In genomic region chr8:122343341-122343740, GRCm38 (mm10) we compare ENCODE assay signal across 9 mouse cellular contexts. TPM values are rescaled to one million over a fixed set of nuclear protein-coding genes. Genes with fewer than 3 reads are reported as not detected.
DNase-seq lines count a peak whose midpoint lies in the region; ATAC-seq and TF ChIP-seq lines count a peak whose summit lies in the region.
"Had no signal": no experiment of that assay in that cellular context is flagged by ENCODE, and none has a peak within 500 bp of the region (broad histone marks: within the 10 kb centered on the region; RNA-seq: fewer than 3 reads in every experiment).

No protein-coding gene starts in this region.

- no peak for TF ChIP-seq CTCF in hindbrain, postnatal 0 days (IDR thresholded peaks at IDR 0.05; ENCODE audit: low read depth)
- no peak for TF ChIP-seq CTCF in midbrain, postnatal 0 days (IDR thresholded peaks at IDR 0.05)

- peak overlapping the region; percentile 56 for H3K9ac ChIP-seq in heart, embryonic 16.5 days (ENCODE audit: low read length)
- H3K9ac ChIP-seq in hindbrain, postnatal 0 days (replicated peaks; ENCODE audit: low read length) = no peak overlapping the region
- no peak overlapping the region for H3K9ac ChIP-seq in midbrain, postnatal 0 days (replicated peaks; ENCODE audit: low read length, poor library complexity, severe bottlenecking)

- DNase-seq in heart, adult 11 months = no peak
- DNase-seq in embryonic facial prominence, embryonic 10.5 days (ENCODE audit: low spot score) = no peak
- no peak for DNase-seq in hindbrain, postnatal 0 days (ENCODE audit: low spot score)
- DNase-seq in midbrain, postnatal 0 days (ENCODE audit: low spot score) = no peak
- DNase-seq in gastrocnemius, postnatal 25 days = no peak
- DNase-seq in right cerebral cortex, postnatal 36 days (ENCODE audit: low spot score in 2 of 2) = no peak
- DNase-seq in right cerebral cortex, adult 2 months (ENCODE audit: low spot score in 2 of 2) = no peak

- H3K4me1 ChIP-seq in heart, embryonic 16.5 days (ENCODE audit: control insufficient read depth, insufficient read depth, low read length) = peaks cover 39% of the 10 kb centered on the region
- peaks cover 32% of the 10 kb centered on the region for H3K4me1 ChIP-seq in embryonic facial prominence, embryonic 10.5 days
- peaks cover 19% of the 10 kb centered on the region for H3K4me1 ChIP-seq in hindbrain, postnatal 0 days (ENCODE audit: insufficient read depth, low read length)
- 0 out of 2 replicates have a peak, but pooled peaks cover 5% of the 10 kb centered on the region for H3K4me1 ChIP-seq in midbrain, postnatal 0 days (ENCODE audit: insufficient read depth, low read length)

- peak overlapping the region; percentile 65 for H3K4me2 ChIP-seq in heart, embryonic 16.5 days (ENCODE audit: low read depth, low read length)
- peak overlapping the region; percentile 51 for H3K4me2 ChIP-seq in hindbrain, postnatal 0 days (ENCODE audit: low read depth, low read length)
- peak overlapping the region; percentile 39 for H3K4me2 ChIP-seq in midbrain, postnatal 0 days (ENCODE audit: low read depth, low read length, poor library complexity, severe bottlenecking)

- peak overlapping the region; percentile 44 for H3K4me3 ChIP-seq in heart, embryonic 16.5 days (ENCODE audit: low read length)
- peak overlapping the region; percentile 50 for H3K4me3 ChIP-seq in embryonic facial prominence, embryonic 10.5 days
- H3K4me3 ChIP-seq in hindbrain, postnatal 0 days (ENCODE audit: low read length) = peak overlapping the region; percentile 10; the same call in 1 of the 2 replicates
- H3K4me3 ChIP-seq in midbrain, postnatal 0 days (ENCODE audit: low read depth, low read length) = peak overlapping the region; percentile 19; the same call in 1 of the 2 replicates

- no peak for ATAC-seq in heart, embryonic 16.5 days (replicated peaks; ENCODE audit: extremely low read depth, insufficient read depth, low FRiP score)
- 0 out of 2 replicates have a peak, but pooled peaks have one; percentile 4 for ATAC-seq in hindbrain, postnatal 0 days
- ATAC-seq in midbrain, postnatal 0 days (ENCODE audit: low FRiP score) = no peak

- no peaks in the 10 kb centered on the region for H3K27me3 ChIP-seq in heart, embryonic 16.5 days (ENCODE audit: control insufficient read depth, insufficient read depth, low read length)
- H3K27me3 ChIP-seq in embryonic facial prominence, embryonic 10.5 days (replicated peaks; ENCODE audit: low read depth, poor library complexity, severe bottlenecking) = peaks cover 85% of the 10 kb centered on the region
- H3K27me3 ChIP-seq in hindbrain, postnatal 0 days (ENCODE audit: insufficient read depth, low read length) = peaks cover 4% of the 10 kb centered on the region; the same call in 1 of the 2 replicates
- H3K27me3 ChIP-seq in midbrain, postnatal 0 days (ENCODE audit: insufficient read depth, low read length) = peaks cover 5% of the 10 kb centered on the region

- H3K27ac ChIP-seq in heart, embryonic 16.5 days (ENCODE audit: low read length) = peak overlapping the region; percentile 12; the same call in 1 of the 2 replicates
- H3K27ac ChIP-seq in embryonic facial prominence, embryonic 10.5 days (replicated peaks) = no peak overlapping the region
- H3K27ac ChIP-seq in hindbrain, postnatal 0 days = no peak overlapping the region
- no peak overlapping the region for H3K27ac ChIP-seq in midbrain, postnatal 0 days (ENCODE audit: low read depth, low read length)

- 7% methylated on average over 11 of the region's 11 CpGs for WGBS in heart, embryonic 16.5 days
- WGBS in embryonic facial prominence, embryonic 10.5 days = 5% methylated on average over 11 of the region's 11 CpGs
- 3% methylated on average over 11 of the region's 11 CpGs for WGBS in hindbrain, postnatal 0 days
- 3% methylated on average over 11 of the region's 11 CpGs for WGBS in midbrain, postnatal 0 days

- H3K9me3 ChIP-seq in heart, embryonic 16.5 days (replicated peaks; ENCODE audit: control insufficient read depth, low read length) = no peaks in the 10 kb centered on the region
- no peaks in the 10 kb centered on the region for H3K9me3 ChIP-seq in embryonic facial prominence, embryonic 10.5 days
- H3K9me3 ChIP-seq in hindbrain, postnatal 0 days (ENCODE audit: low read length) = no peaks in the 10 kb centered on the region
- H3K9me3 ChIP-seq in midbrain, postnatal 0 days (ENCODE audit: low read length) = no peaks in the 10 kb centered on the region

- no peaks in the 10 kb centered on the region for H3K36me3 ChIP-seq in heart, embryonic 16.5 days (ENCODE audit: control insufficient read depth, insufficient read depth)
- no peaks in the 10 kb centered on the region for H3K36me3 ChIP-seq in embryonic facial prominence, embryonic 10.5 days (replicated peaks)
- H3K36me3 ChIP-seq in hindbrain, postnatal 0 days (ENCODE audit: insufficient read depth, low read length) = no peaks in the 10 kb centered on the region
- no peaks in the 10 kb centered on the region for H3K36me3 ChIP-seq in midbrain, postnatal 0 days (ENCODE audit: insufficient read depth, low read length)

RNA-seq across cellular contexts. Expression of gene Trhr2, which starts 17.2 kb away (rescaled TPM):
- not detected in 2 replicates for polyA plus RNA-seq in heart, embryonic 16.5 days (2015; fragmentation: Nextera tagmentation; extraction: Ambion mirVana)
- not detected in 2 replicates for polyA plus RNA-seq in embryonic facial prominence, embryonic 10.5 days (2016; fragmentation: Nextera tagmentation; extraction: Ambion mirVana)
- total RNA-seq in hindbrain, postnatal 0 days (2014; rRNA removed) = 2.0 and 3.2 TPM in 2 replicates
- polyA plus RNA-seq in hindbrain, postnatal 0 days (2015; fragmentation: Nextera tagmentation; extraction: Ambion mirVana) = 0.45 and 0.57 TPM in 2 replicates
- total RNA-seq in midbrain, postnatal 0 days (2014; rRNA removed) = 0.93 and 3.5 TPM in 2 replicates
- polyA plus RNA-seq in midbrain, postnatal 0 days (2015; fragmentation: Nextera tagmentation; extraction: Ambion mirVana) = 0.15 and 0.37 TPM in 2 replicates
- total RNA-seq in gastrocnemius, postnatal 25 days (2021) = not detected
- total RNA-seq: hematopoietic stem cell, adult 5-6 weeks had no signal

RNA-seq across cellular contexts. Expression of gene Zc3h18, which starts 33.1 kb away (rescaled TPM):
- polyA plus RNA-seq in heart, embryonic 16.5 days (2015; fragmentation: Nextera tagmentation; extraction: Ambion mirVana) = 28.2 and 28.7 TPM in 2 replicates
- 81.8 and 82.5 TPM in 2 replicates for polyA plus RNA-seq in embryonic facial prominence, embryonic 10.5 days (2016; fragmentation: Nextera tagmentation; extraction: Ambion mirVana)
- total RNA-seq in hindbrain, postnatal 0 days (2014; rRNA removed) = 24.4 and 25.6 TPM in 2 replicates
- polyA plus RNA-seq in hindbrain, postnatal 0 days (2015; fragmentation: Nextera tagmentation; extraction: Ambion mirVana) = 25.2 and 25.3 TPM in 2 replicates
- total RNA-seq in midbrain, postnatal 0 days (2014; rRNA removed) = 29.4 and 41.3 TPM in 2 replicates
- polyA plus RNA-seq in midbrain, postnatal 0 days (2015; fragmentation: Nextera tagmentation; extraction: Ambion mirVana) = 23.4 and 25.0 TPM in 2 replicates
- total RNA-seq in gastrocnemius, postnatal 25 days (2021) = 10 to 100 TPM; 18.1 to 21.0 TPM
